Mouse (Mus musculus) kidney, embryonic 16.5 days (tissue): ENCODE results near the gene Rdh16f2. TPM values are rescaled to one million over a fixed set of nuclear protein-coding genes. Genes with fewer than 3 reads are reported as not detected.
"Not testable (repeated sequence)": the region's sequence is repeated elsewhere in the genome, so short reads cannot be mapped to it uniquely, and the experiment has no call there.

Experiments used
- ATAC-seq: fragments of 200-750 bp; cut with Nextera tagmentation; 2 replicates; pipeline ENCODE4 v1.8.0; 2017; ENCODE audit warnings: moderate TSS enrichment; ENCODE audit not compliant: low FRiP score, low TSS enrichment
- H3K27ac ChIP-seq: fragments of 300-500 bp; sonication (generic); 2 replicates; pipeline ENCODE4 v1.5.1; 2014; ENCODE audit warnings: low read length
- H3K27me3 ChIP-seq: fragments of 300-500 bp; sonication (generic); 2 replicates; pipeline ENCODE4 v1.6.1; 2014; ENCODE audit warnings: low read length, control low read depth, mixed read lengths; ENCODE audit not compliant: insufficient read depth
- H3K36me3 ChIP-seq: fragments of 300-500 bp; sonication (generic); 2 replicates; pipeline ENCODE4 v1.6.1; 2014; ENCODE audit warnings: low read length, control low read depth, mixed read lengths; ENCODE audit not compliant: insufficient read depth
- H3K4me1 ChIP-seq: fragments of 300-500 bp; sonication (generic); 2 replicates; pipeline ENCODE4 v1.6.1; 2014; ENCODE audit warnings: low read length, control low read depth, mixed read lengths; ENCODE audit not compliant: insufficient read depth
- H3K4me2 ChIP-seq: fragments of 300-500 bp; sonication (generic); replicated peaks from 2 replicates; pipeline ENCODE4 v1.6.1; 2014; ENCODE audit warnings: low read depth, low read length
- H3K4me3 ChIP-seq: fragments of 300-500 bp; sonication (generic); 2 replicates; pipeline ENCODE4 v1.5.1; 2014; ENCODE audit warnings: mild to moderate bottlenecking, low read length
- H3K9ac ChIP-seq: fragments of 300-500 bp; sonication (generic); replicated peaks from 2 replicates; pipeline ENCODE4 v1.6.1; 2014; ENCODE audit warnings: low read length
- H3K9me3 ChIP-seq: fragments of 300-500 bp; sonication (generic); 2 replicates; pipeline ENCODE4 v1.6.1; 2016; ENCODE audit warnings: low read length, control low read depth
- WGBS: fragments of 180-500 bp; shearing (Covaris S2); extraction: QIAGEN DNeasy Blood & Tissue Kit; methylation state at CpG from one replicate; pipeline ENCODE4 v1.1.7; 2014; 5-methylcytosine and 5-hydroxymethylcytosine counted together
- polyA plus RNA-seq: library from polyadenylated mRNA; unstranded; fragments of >200 nt; fragmentation: Nextera tagmentation; extraction: Ambion mirVana; gene quantifications from 2 replicates; pipeline ENCODE4 v1.2.1, GENCODE M21; 2015

The Rdh16f2 gene
- polyA plus RNA-seq, 1 experiment from 2014 or later = 1.1 TPM

DNA sequence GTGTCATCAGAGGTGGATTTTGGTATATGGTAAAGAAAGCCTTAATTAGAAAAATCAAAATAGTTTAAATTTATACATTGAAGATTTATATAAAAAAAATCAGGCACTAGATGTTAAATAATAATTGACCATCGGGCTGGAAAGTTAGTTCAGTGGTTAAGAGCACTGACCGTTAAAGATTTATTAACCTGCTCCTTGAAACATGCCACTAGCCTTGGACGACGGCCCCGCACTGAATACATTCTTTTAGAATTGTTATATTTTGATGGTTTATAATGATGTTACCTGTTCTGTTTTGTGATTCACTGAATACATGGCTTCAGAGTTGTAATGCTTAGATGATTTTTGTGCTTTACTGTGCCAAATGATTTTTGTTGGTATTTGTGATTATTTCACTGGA lies 20.3 kb upstream of the Rdh16f2 start:
- not testable (repeated sequence) for H3K4me2 ChIP-seq, H3K27ac ChIP-seq, ATAC-seq, H3K9ac ChIP-seq, H3K4me1 ChIP-seq, H3K36me3 ChIP-seq, H3K9me3 ChIP-seq, H3K27me3 ChIP-seq, H3K4me3 ChIP-seq
- 51% methylated on average over 5 of the region's 5 CpGs for WGBS

DNA sequence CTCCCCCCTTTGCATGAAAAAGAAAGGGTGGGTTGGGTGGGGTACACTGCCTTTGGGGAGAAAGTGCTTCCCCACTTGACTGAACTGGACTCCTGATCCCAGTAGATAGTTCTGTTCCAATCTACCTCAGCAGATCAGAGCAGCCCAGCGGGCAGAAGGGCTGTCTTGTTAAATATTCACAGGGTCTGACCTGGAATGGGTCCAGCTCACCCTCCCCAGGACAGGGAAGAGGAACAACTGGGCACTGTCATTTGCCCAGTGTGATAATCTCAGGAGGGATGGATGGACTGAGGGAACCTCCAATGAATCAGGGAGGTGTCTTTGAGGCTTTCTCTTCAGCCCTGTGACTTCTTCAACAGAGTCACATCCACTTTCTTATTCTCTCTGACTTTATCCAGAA lies 18.2 kb upstream of the Rdh16f2 start:
- no peaks in the 10 kb centered on the region for H3K9me3 ChIP-seq
- H3K36me3 ChIP-seq = no peaks in the 10 kb centered on the region
- ATAC-seq = peak; percentile 84
- WGBS = 67% methylated on average over 1 of the region's 1 CpGs
- H3K4me2 ChIP-seq = no peak overlapping the region
- H3K4me1 ChIP-seq = no peaks in the 10 kb centered on the region
- no peak overlapping the region for H3K9ac ChIP-seq
- H3K4me3 ChIP-seq = no peak overlapping the region
- H3K27me3 ChIP-seq = no peaks in the 10 kb centered on the region
- H3K27ac ChIP-seq = peak overlapping the region; percentile 59; the same call in 1 of the 2 replicates

DNA sequence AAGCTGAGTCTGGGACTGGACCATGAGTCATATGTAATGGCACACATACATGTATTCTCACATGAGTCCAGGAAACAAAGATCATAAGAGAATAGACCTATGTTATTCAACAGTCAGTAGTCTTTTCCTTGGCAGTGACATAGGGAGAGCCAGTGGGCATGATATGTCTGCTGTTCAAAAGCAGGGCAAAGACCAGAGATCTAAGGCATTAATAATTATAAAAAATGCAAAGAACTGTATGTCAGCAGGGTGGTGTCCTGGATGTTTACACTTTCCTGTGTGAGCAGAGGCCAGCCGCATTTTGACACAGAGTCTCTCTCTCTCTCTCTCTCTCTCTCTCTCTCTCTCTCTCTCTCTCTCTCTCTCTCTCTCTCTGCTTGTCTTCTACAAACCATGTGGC lies 16.6 kb upstream of the Rdh16f2 start, which contains the start of gene Rdh19:
Gene Rdh19 (plus strand): TSS at position 301 of the 400 bp plus-strand sequence.
- ATAC-seq = no peak
- WGBS = 44% methylated on average over 1 of the region's 1 CpGs
- Histone ChIP-seq H3K9ac (no peak within 1 kb of the TSS), H3K36me3 (no peaks in the 10 kb centered on the region), H3K4me2 (no peak within 1 kb of the TSS), H3K4me1 (no peaks in the 10 kb centered on the region), H3K27me3 (no peaks in the 10 kb centered on the region), H3K27ac (no peak within 1 kb of the TSS), H3K4me3 (no peak within 1 kb of the TSS), H3K9me3 (no peaks in the 10 kb centered on the region)

DNA sequence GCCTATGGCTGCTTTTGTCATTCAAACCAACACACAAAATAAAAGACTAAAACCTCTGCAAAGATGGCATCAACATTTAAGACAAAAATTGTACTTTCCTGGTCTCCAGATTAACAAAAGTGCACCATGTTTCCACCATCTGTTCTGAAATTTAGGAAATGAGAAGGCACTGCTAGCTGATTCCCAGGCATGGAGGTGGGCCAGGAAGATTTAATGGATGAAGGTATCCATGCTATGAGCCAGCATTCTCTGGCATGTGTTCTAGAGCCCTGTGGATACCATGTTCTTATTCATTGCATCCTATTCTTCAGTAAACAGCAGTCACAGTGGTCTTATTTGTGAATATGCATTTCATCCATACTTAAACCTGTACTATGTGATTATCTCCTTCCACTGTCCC lies 9.9 kb upstream of the Rdh16f2 start:
- H3K36me3 ChIP-seq = no peaks in the 10 kb centered on the region
- H3K27me3 ChIP-seq = no peaks in the 10 kb centered on the region
- no peaks in the 10 kb centered on the region for H3K4me1 ChIP-seq
- ATAC-seq = no peak
- H3K9ac ChIP-seq = no peak overlapping the region
- no peaks in the 10 kb centered on the region for H3K9me3 ChIP-seq
- H3K4me3 ChIP-seq = no peak overlapping the region
- no peak overlapping the region for H3K27ac ChIP-seq
- no peak overlapping the region for H3K4me2 ChIP-seq

DNA sequence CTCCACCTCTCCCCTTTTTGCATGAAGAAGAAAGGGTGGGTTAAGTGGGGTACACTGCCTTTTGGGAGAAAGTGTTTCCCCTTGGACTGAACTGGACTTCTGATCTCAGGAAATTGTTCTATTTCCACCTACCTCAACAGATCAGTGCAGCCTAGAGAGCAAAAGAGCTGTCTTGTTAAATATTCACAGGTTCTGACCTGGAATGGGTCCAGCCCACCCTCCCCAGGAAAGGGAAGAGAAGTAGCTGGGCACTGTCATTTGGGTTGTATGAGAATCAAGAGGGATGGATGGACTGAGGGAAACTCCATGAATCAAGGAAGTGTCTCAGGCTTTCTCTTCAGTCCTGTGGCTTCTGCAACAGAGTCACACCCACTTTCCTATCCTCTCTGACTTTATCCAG lies 1.3 kb upstream of the Rdh16f2 start:
- Histone ChIP-seq H3K9me3 (no peaks in the 10 kb centered on the region), H3K4me1 (no peaks in the 10 kb centered on the region), H3K4me3 (no peak overlapping the region), H3K4me2 (no peak overlapping the region), H3K27me3 (no peaks in the 10 kb centered on the region), H3K9ac (no peak overlapping the region), H3K27ac (no peak overlapping the region), H3K36me3 (no peaks in the 10 kb centered on the region)
- ATAC-seq = no peak

DNA sequence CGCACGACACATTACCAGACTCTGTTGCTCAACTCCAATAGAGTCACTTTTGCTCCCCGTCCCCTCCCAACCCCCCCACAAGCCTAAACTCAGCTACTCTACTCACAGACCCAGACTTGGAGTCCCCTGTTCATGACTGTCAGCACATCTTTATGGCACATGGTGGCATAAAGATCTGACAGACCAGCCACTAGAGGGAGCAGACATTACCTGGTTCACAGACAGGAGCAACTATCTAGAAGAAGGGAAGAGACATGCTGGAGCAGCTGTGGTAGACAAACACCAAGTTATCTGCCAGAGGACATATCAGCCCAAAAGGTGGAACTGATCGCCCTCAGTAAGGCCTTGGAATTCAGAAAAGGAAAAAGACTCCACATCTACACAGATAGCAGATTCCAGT lies 6.2 kb downstream of the Rdh16f2 start:
- Histone ChIP-seq H3K9ac (no peak overlapping the region), H3K9me3 (peaks cover 9% of the 10 kb centered on the region), H3K4me2 (no peak overlapping the region), H3K4me1 (0 out of 2 replicates have a peak, but pooled peaks cover under 1% of the 10 kb centered on the region), H3K27me3 (no peaks in the 10 kb centered on the region), H3K36me3 (no peaks in the 10 kb centered on the region), H3K4me3 (no peak overlapping the region), H3K27ac (no peak overlapping the region)
- no peak for ATAC-seq
- 74% methylated on average over 4 of the region's 4 CpGs for WGBS

DNA sequence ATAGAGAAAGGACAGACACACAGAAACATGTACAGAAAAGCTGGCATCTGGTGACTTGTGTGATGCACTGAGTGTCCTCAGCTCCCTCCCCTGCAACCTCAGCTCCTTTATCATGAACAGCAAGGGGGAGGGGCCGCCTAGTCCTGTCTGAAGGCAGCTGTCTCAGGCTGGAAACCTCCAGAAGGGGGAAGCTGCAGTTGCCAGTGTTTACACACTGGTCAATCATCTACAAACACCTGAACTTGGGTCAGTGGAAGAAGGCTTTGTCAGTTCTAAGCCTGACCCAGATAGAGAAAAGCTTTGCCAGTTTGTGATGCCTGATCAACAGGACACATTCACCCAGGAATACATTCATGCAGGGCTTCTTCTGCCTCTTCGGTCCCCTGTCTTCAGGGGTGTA lies 11.4 kb downstream of the Rdh16f2 start:
- ATAC-seq = peak; percentile 91

DNA sequence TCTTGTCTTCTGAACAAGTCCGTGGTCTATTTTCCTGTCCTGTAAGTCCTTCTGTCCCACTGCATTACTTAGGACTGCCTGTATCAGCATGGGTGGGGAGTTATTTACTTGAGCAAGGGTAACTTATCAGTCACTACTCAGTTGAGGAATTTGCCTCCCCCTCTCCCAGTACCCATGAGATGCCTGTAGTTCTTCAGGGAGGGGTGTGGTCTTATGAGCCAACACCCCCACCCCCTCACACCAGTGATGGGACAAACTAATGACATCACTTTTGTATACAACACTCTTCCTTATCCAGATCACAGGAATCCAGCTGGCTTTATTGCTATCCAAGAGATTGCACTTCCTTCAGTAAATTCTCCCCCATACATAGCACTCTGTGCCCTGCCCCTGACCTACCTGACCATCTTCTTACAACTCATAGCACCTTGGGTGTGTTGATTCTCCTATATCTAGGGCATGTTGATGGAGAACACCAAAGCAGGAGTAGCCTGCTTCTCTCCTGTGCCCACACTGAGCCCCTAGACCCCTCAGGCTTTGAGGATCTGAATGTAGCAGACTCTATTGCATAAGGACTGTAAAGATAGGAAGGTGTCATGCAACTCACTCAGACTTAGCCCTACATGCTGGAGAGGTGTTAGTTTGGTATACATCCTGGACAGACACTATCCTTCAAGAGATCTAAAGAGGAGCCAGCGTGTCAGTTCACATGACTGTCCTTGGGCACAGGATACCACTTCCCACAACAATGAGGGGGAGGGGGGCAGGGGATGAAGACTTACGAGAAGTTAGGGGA lies 12.2 kb downstream of the Rdh16f2 start:
- no peak overlapping the region for H3K4me3 ChIP-seq
- no peaks in the 10 kb centered on the region for H3K27me3 ChIP-seq
- peaks cover 12% of the 10 kb centered on the region; the same call in 1 of the 2 replicates for H3K4me1 ChIP-seq
- no peaks in the 10 kb centered on the region for H3K36me3 ChIP-seq
- no peak overlapping the region for H3K4me2 ChIP-seq
- 0 out of 2 replicates have a peak overlapping the region, but pooled peaks have one; percentile 11 for H3K9ac ChIP-seq
- H3K9me3 ChIP-seq = no peaks in the 10 kb centered on the region
- WGBS = 79% methylated on average over 3 of the region's 3 CpGs
- ATAC-seq = peak; percentile 30; the same call in 1 of the 2 replicates
- H3K27ac ChIP-seq = peak overlapping the region; percentile 70

More for the DNA sequence above, 11.4 kb downstream of the Rdh16f2 start:
- H3K4me2 ChIP-seq = no peak overlapping the region
- no peaks in the 10 kb centered on the region for H3K27me3 ChIP-seq
- peaks cover 12% of the 10 kb centered on the region; the same call in 1 of the 2 replicates for H3K4me1 ChIP-seq
- H3K9me3 ChIP-seq = no peaks in the 10 kb centered on the region
- no peak overlapping the region for H3K9ac ChIP-seq
- H3K4me3 ChIP-seq = no peak overlapping the region
- H3K36me3 ChIP-seq = no peaks in the 10 kb centered on the region
- peak overlapping the region; percentile 70 for H3K27ac ChIP-seq
- WGBS = 46% methylated on average over 2 of the region's 2 CpGs

DNA sequence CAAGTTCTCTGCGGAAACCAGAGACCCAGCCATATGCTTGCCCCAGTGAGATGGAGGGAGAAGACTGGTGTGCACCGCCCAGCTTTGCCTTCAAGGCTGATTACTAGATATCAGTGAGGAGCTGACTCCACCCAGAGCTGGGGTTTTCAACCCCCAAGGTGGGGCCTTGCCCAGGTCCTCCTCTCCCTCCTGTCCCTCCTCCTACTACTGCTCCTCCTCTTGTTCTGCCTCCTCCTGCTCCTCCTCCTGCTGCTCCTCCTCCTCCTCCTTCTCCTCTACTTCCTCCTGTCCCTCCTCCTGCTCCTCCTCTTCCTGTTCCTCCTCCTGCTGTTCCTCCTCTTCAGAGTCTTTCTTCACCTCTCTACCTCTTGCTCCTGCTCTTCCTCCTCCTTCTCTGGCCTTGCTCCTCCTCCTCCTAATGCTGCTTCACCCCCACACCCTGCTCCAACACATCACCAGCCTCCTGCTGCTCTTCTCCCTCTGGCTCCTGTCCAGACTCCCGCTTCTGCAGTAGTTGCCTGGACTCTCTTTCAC lies 12.9 kb downstream of the Rdh16f2 start:
- 0 out of 2 replicates have a peak, but pooled peaks have one; percentile 40 for ATAC-seq
- peaks cover 12% of the 10 kb centered on the region; the same call in 1 of the 2 replicates for H3K4me1 ChIP-seq
- WGBS = 85% methylated on average over 3 of the region's 3 CpGs
- H3K27ac ChIP-seq = no peak overlapping the region
- H3K27me3 ChIP-seq = no peaks in the 10 kb centered on the region
- no peak overlapping the region for H3K9ac ChIP-seq
- H3K9me3 ChIP-seq = no peaks in the 10 kb centered on the region
- no peak overlapping the region for H3K4me2 ChIP-seq
- no peak overlapping the region for H3K4me3 ChIP-seq
- no peaks in the 10 kb centered on the region for H3K36me3 ChIP-seq

DNA sequence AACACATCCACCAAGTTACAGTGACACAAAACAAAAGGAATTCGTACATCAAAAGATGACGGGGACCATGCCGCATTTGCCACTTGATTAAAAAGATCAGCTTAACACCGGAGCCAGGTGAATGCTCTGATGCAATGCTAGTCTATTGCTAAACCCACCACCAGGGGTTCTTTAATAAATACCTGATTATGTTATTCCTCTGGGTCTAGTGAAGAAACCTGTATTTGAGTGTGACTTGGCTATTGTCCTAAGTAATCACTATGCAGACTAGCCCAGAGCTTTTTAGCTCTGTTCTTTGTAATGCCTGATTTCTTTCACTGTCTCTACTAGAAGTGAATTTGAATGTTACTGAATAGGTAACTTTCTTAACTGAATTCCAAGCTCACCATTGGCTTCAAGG lies 14.8 kb downstream of the Rdh16f2 start:
- no peaks in the 10 kb centered on the region for H3K27me3 ChIP-seq
- H3K27ac ChIP-seq = no peak overlapping the region
- no peak overlapping the region for H3K4me2 ChIP-seq
- H3K4me3 ChIP-seq = no peak overlapping the region
- peaks cover 12% of the 10 kb centered on the region; the same call in 1 of the 2 replicates for H3K4me1 ChIP-seq
- 85% methylated on average over 4 of the region's 4 CpGs for WGBS
- no peaks in the 10 kb centered on the region for H3K9me3 ChIP-seq
- no peak overlapping the region for H3K9ac ChIP-seq
- H3K36me3 ChIP-seq = no peaks in the 10 kb centered on the region
- ATAC-seq = no peak
